Mouse (Mus musculus) intestine, embryonic 16.5 days (tissue): ENCODE results near the gene Opn3. TPM values are rescaled to one million over a fixed set of nuclear protein-coding genes. Genes with fewer than 3 reads are reported as not detected.

ENCODE experiments used
- ATAC-seq: fragments of 200-750 bp; cut with Nextera tagmentation; 2 replicates; pipeline ENCODE4 v1.8.0; 2017; ENCODE audit warnings: moderate TSS enrichment, moderate library complexity
- H3K27ac ChIP-seq: fragments of 300-500 bp; sonication (generic); 2 replicates; pipeline ENCODE4 v1.5.1; 2014; ENCODE audit warnings: mild to moderate bottlenecking, low read length
- H3K27me3 ChIP-seq: fragments of 300-500 bp; sonication (generic); replicated peaks from 2 replicates; pipeline ENCODE4 v1.6.1; 2014; ENCODE audit warnings: low read length, control low read depth, mixed read lengths; ENCODE audit not compliant: control insufficient read depth, insufficient read depth
- H3K36me3 ChIP-seq: fragments of 300-500 bp; sonication (generic); 2 replicates; pipeline ENCODE4 v1.6.1; 2014; ENCODE audit warnings: low read length, control low read depth; ENCODE audit not compliant: control insufficient read depth, insufficient read depth
- H3K4me1 ChIP-seq: fragments of 300-500 bp; sonication (generic); 2 replicates; pipeline ENCODE4 v1.6.1; 2014; ENCODE audit warnings: low read length, control low read depth, mixed read lengths; ENCODE audit not compliant: control insufficient read depth, insufficient read depth
- H3K4me2 ChIP-seq: fragments of 300-500 bp; sonication (generic); 2 replicates; pipeline ENCODE4 v1.6.1; 2014; ENCODE audit warnings: low read depth, low read length, control low read depth
- H3K4me3 ChIP-seq: fragments of 300-500 bp; sonication (generic); 2 replicates; pipeline ENCODE4 v1.5.1; 2014; ENCODE audit warnings: mild to moderate bottlenecking, low read length
- H3K9ac ChIP-seq: fragments of 300-500 bp; sonication (generic); 2 replicates; pipeline ENCODE4 v1.6.1; 2014; ENCODE audit warnings: low read depth, low read length
- H3K9me3 ChIP-seq: fragments of 300-500 bp; sonication (generic); 2 replicates; pipeline ENCODE4 v1.6.1; 2016; ENCODE audit warnings: low read length, control low read depth; ENCODE audit not compliant: control insufficient read depth
- WGBS: fragments of 180-500 bp; shearing (Covaris S2); extraction: QIAGEN DNeasy Blood & Tissue Kit; methylation state at CpG from one replicate; pipeline ENCODE4 v1.1.7; 2014; 5-methylcytosine and 5-hydroxymethylcytosine counted together
- polyA plus RNA-seq: library from polyadenylated mRNA; unstranded; fragments of >200 nt; fragmentation: Nextera tagmentation; extraction: Ambion mirVana; gene quantifications from 2 replicates; pipeline ENCODE4 v1.2.1, GENCODE M21; 2015

Opn3 gene
- polyA plus RNA-seq, 1 experiment from 2014 or later: 5.9 TPM

- 72% methylated on average over 7 of the region's 7 CpGs for WGBS
- no peaks in the 10 kb centered on the region for H3K27me3 ChIP-seq
- no peak overlapping the region for H3K27ac ChIP-seq
- no peak for ATAC-seq
- H3K36me3 ChIP-seq: no peaks in the 10 kb centered on the region
- no peaks in the 10 kb centered on the region for H3K9me3 ChIP-seq
- no peak overlapping the region for H3K9ac ChIP-seq
- no peak overlapping the region for H3K4me2 ChIP-seq
- no peaks in the 10 kb centered on the region for H3K4me1 ChIP-seq
- H3K4me3 ChIP-seq: no peak overlapping the region
These were observed 54.9 kb downstream of the Opn3 start for GRCm38 (mm10) chr1:175637677-175638076.

DNA sequence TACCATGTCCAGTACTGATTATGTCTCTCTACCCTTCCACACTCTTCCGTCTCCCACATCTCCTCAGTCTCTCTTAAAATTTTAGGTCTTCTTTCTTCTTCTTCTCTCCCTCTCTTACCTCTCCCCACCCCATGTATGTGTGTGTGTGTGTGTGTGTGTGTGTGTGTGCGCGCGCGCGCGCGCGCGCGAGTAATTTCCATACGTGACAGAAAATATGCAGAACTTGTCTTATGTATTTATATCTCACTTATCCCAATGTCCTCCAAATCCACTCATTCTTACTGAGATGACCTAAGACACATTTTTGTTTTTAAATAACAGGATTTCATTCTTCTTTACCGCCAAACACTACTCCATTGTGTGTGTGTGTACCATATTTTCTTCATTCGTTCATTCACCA lies 60.1 kb downstream of the Opn3 start:
- Histone ChIP-seq H3K36me3 (no peaks in the 10 kb centered on the region), H3K27ac (no peak overlapping the region), H3K9me3 (no peaks in the 10 kb centered on the region), H3K4me2 (no peak overlapping the region), H3K27me3 (no peaks in the 10 kb centered on the region), H3K9ac (no peak overlapping the region), H3K4me1 (no peaks in the 10 kb centered on the region), H3K4me3 (no peak overlapping the region)
- WGBS: 97% methylated on average over 14 of the region's 14 CpGs
- 0 out of 2 replicates have a peak, but pooled peaks have one; percentile 32 for ATAC-seq

DNA sequence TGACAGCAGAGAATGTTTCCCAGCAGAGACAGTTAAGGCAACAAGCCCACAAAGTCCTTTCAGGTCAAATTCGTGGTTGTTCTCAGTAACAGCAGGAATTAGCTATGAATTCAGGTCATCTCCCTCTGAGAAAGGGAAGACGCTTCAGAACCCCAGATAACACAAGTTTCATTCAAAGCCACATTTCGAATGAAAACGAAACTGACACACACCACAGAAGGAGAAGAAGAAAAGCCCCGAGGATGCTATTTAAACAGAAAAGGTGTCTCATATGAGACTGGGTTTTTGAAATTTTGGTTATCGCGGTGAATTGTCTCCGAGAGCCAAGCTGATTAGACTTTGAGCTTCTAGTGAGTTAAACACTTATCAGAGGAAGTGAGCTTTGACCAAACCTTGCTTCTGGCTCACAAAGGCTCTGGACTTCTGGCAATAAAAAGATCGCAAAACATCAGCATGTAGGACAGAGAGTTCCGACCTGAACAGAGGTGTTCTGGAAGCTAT lies 60.8 kb downstream of the Opn3 start:
- WGBS: 62% methylated on average over 10 of the region's 10 CpGs
- Histone ChIP-seq H3K9me3 (no peaks in the 10 kb centered on the region), H3K27me3 (no peaks in the 10 kb centered on the region), H3K9ac (no peak overlapping the region), H3K27ac (no peak overlapping the region), H3K4me2 (peak overlapping the region; percentile 26; the same call in 1 of the 2 replicates), H3K36me3 (no peaks in the 10 kb centered on the region), H3K4me1 (no peaks in the 10 kb centered on the region), H3K4me3 (no peak overlapping the region)
- ATAC-seq: peak; percentile 88

DNA sequence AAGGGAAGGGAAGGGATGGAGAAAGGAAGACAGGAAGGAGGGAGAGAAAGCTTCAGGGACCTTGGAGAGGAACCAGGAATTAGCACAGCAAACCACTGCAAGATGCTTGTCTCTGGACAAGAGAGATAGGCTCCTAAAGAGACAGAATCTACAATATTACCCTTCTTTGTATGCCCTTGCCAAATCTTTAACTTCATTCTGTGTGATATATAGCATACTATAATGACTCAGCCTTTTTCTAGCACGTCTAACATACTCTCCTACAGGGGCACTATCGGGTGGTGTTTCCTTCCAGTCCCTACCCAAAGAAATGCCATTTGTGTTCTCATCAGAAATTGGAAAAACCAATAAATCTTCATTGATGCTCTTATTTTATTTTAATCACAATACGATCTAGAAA lies 61.5 kb downstream of the Opn3 start:
- H3K4me2 ChIP-seq: no peak overlapping the region
- H3K36me3 ChIP-seq: no peaks in the 10 kb centered on the region
- H3K9me3 ChIP-seq: no peaks in the 10 kb centered on the region
- no peaks in the 10 kb centered on the region for H3K27me3 ChIP-seq
- no peaks in the 10 kb centered on the region for H3K4me1 ChIP-seq
- H3K27ac ChIP-seq: no peak overlapping the region
- 89% methylated on average over 3 of the region's 3 CpGs for WGBS
- no peak for ATAC-seq
- H3K9ac ChIP-seq: no peak overlapping the region
- H3K4me3 ChIP-seq: no peak overlapping the region

DNA sequence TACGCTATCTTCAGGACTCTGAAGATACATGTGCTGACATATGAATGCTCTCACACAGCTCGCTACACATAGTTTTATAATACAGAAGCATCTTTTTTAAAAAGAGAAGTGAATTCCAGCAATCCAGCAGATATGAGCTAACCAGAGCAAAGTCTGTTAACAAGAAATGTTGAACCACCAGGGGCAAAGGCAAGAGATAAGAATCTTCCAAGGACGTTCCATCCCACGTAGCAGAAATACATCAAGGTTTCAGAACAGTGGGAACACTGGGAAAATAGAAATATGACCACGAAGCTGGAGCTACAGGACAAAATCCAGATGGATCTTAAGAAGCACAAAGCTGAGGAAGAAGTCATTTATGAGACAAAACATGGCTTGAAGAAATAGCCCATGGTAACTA lies 62.2 kb downstream of the Opn3 start:
- Histone ChIP-seq H3K9ac (no peak overlapping the region), H3K9me3 (no peaks in the 10 kb centered on the region), H3K27me3 (no peaks in the 10 kb centered on the region), H3K36me3 (no peaks in the 10 kb centered on the region), H3K4me3 (no peak overlapping the region), H3K4me2 (no peak overlapping the region), H3K27ac (no peak overlapping the region), H3K4me1 (no peaks in the 10 kb centered on the region)
- 70% methylated on average over 5 of the region's 5 CpGs for WGBS
- ATAC-seq: no peak

DNA sequence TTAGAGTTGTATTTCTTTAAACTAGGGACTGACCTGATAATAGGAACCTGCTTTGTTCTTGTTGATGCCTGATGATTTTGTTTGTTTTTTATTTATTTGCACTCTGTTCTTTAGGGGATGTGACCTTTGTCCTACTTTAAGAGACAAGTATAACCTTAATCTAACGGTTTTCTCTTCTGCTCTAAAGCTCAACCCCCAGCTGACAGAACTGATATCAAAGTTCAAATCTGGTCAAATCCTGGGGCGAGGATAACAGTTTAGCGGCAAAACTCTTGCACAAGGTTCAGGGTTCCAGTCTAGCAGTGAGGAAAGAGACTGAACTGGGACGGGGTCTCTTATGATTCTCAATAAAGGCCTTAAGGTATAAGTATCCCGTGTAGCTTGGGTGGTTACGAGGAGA lies 63.3 kb downstream of the Opn3 start:
- 84% methylated on average over 6 of the region's 6 CpGs for WGBS
- Histone ChIP-seq H3K4me2 (no peak overlapping the region), H3K27me3 (no peaks in the 10 kb centered on the region), H3K9ac (no peak overlapping the region), H3K4me3 (no peak overlapping the region), H3K27ac (no peak overlapping the region), H3K9me3 (no peaks in the 10 kb centered on the region), H3K4me1 (peaks cover 4% of the 10 kb centered on the region), H3K36me3 (no peaks in the 10 kb centered on the region)
- ATAC-seq: no peak

- peaks cover 10% of the 10 kb centered on the region for H3K4me1 ChIP-seq
- no peaks in the 10 kb centered on the region for H3K27me3 ChIP-seq
- H3K4me3 ChIP-seq: peak overlapping the region; percentile 96
- peaks cover 3% of the 10 kb centered on the region; the same call in 1 of the 2 replicates for H3K36me3 ChIP-seq
- peak overlapping the region; percentile 75 for H3K4me2 ChIP-seq
- no peaks in the 10 kb centered on the region for H3K9me3 ChIP-seq
- peak overlapping the region; percentile 60 for H3K9ac ChIP-seq
- peak overlapping the region; percentile 84 for H3K27ac ChIP-seq
- ATAC-seq: peak; percentile 53
- WGBS: 76% methylated on average over 1 of the region's 1 CpGs
These were observed 66.4 kb downstream of the Opn3 start for GRCm38 (mm10) chr1:175625990-175626692.

- no peaks in the 10 kb centered on the region for H3K9me3 ChIP-seq
- under 1% methylated on average over 58 of the region's 58 CpGs for WGBS
- H3K4me2 ChIP-seq: peak within 1 kb of the TSS; percentile 82
- peak within 1 kb of the TSS; percentile 96 for H3K4me3 ChIP-seq
- H3K4me1 ChIP-seq: peaks cover 10% of the 10 kb centered on the region
- peak within 1 kb of the TSS; percentile 86 for H3K27ac ChIP-seq
- peak within 1 kb of the TSS; percentile 95 for H3K9ac ChIP-seq
- peak; percentile 100 for ATAC-seq
- no peaks in the 10 kb centered on the region for H3K27me3 ChIP-seq
- peaks cover 5% of the 10 kb centered on the region; the same call in 1 of the 2 replicates for H3K36me3 ChIP-seq
These were observed 67.2 kb downstream of the Opn3 start, which contains the start of gene Fh1 for GRCm38 (mm10) chr1:175625257-175625879. Gene Fh1 (minus strand): TSS chr1:175625635.

GRCm38 (mm10) chr1:175623656-175624055 lies 68.9 kb downstream of the Opn3 start:
- Histone ChIP-seq H3K4me1 (peaks cover 10% of the 10 kb centered on the region), H3K4me2 (no peak overlapping the region), H3K27me3 (no peaks in the 10 kb centered on the region), H3K4me3 (no peak overlapping the region), H3K9ac (0 out of 2 replicates have a peak overlapping the region, but pooled peaks have one; percentile 7), H3K9me3 (no peaks in the 10 kb centered on the region), H3K36me3 (peaks cover 10% of the 10 kb centered on the region; the same call in 1 of the 2 replicates), H3K27ac (no peak overlapping the region)
- 82% methylated on average over 6 of the region's 6 CpGs for WGBS
- no peak for ATAC-seq
